Mouse (Mus musculus): ENCODE data around the gene Tomm40.

DNA sequence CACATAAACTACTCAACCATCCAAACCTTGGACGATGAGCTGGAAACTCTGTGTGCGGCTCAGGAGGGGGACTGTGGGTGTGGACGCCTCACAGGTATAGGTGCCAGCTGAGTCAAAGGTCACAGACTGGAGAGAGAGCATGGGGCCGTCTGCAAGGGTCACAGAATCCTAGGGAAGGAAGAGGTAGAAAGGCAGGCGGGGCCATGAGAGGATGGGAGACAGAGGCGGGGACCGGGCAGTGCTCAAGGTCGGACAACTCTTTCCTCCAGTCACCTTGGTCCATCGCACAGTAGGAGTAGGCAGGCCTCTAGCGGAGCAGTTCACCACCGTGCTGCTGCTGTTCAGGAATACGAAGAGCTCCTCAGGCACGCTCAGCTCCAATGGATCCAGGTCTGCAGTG lies 44.8 kb upstream of the Tomm40 start:
- TF ChIP-seq CTCF (IDR thresholded peaks at IDR 0.05; ENCODE audit: low read depth) (no peak), EP300 (IDR thresholded peaks at IDR 0.05; ENCODE audit: low read depth) (no peak)
